Mouse (Mus musculus) hindbrain, embryonic 12.5 days (tissue): Measurements from ENCODE around the gene Lemd2. TPM values are rescaled to one million over a fixed set of nuclear protein-coding genes. Genes with fewer than 3 reads are reported as not detected.

Experiments
- ATAC-seq: fragments of 200-750 bp; cut with Nextera tagmentation; 2 replicates; pipeline ENCODE4 v1.8.0; 2017; ENCODE audit warnings: moderate TSS enrichment; ENCODE audit not compliant: low FRiP score
- H3K27ac ChIP-seq: fragments of 300-500 bp; sonication (generic); 2 replicates; pipeline ENCODE4 v1.5.1; 2016; ENCODE audit warnings: mild to moderate bottlenecking
- H3K27me3 ChIP-seq: fragments of 300-500 bp; sonication (generic); 2 replicates; pipeline ENCODE4 v1.6.1; 2016; ENCODE audit warnings: mild to moderate bottlenecking
- H3K36me3 ChIP-seq: fragments of 300-500 bp; sonication (generic); 2 replicates; pipeline ENCODE4 v1.6.1; 2016; ENCODE audit warnings: mild to moderate bottlenecking
- H3K4me1 ChIP-seq: fragments of 300-500 bp; sonication (generic); 2 replicates; pipeline ENCODE4 v1.6.1; 2016
- H3K4me2 ChIP-seq: fragments of 300-500 bp; sonication (generic); replicated peaks from 2 replicates; pipeline ENCODE4 v1.6.1; 2016; ENCODE audit warnings: mild to moderate bottlenecking
- H3K4me3 ChIP-seq: fragments of 300-500 bp; sonication (generic); 2 replicates; pipeline ENCODE4 v1.5.1; 2016; ENCODE audit warnings: mild to moderate bottlenecking
- H3K9ac ChIP-seq: fragments of 300-500 bp; sonication (generic); 2 replicates; pipeline ENCODE4 v1.6.1; 2016; ENCODE audit warnings: mild to moderate bottlenecking, moderate library complexity
- H3K9me3 ChIP-seq: fragments of 300-500 bp; sonication (generic); replicated peaks from 2 replicates; pipeline ENCODE4 v1.6.1; 2016; ENCODE audit warnings: mild to moderate bottlenecking
- WGBS: fragments of 180-500 bp; shearing (Covaris S2); methylation state at CpG from one replicate; pipeline ENCODE4 v1.1.7; 2016; 5-methylcytosine and 5-hydroxymethylcytosine counted together
- polyA plus RNA-seq: library from polyadenylated mRNA; unstranded; fragments of >200 nt; fragmentation: Nextera tagmentation; extraction: Ambion mirVana; gene quantifications from 2 replicates; pipeline ENCODE4 v1.2.1, GENCODE M21; 2016

Lemd2 gene
- polyA plus RNA-seq, 1 experiment from 2014 or later: 38.2 TPM

- peaks cover 22% of the 10 kb centered on the region for H3K4me1 ChIP-seq
- no peak overlapping the region for H3K4me3 ChIP-seq
- WGBS: 70% methylated on average over 12 of the region's 12 CpGs
- no peaks in the 10 kb centered on the region for H3K27me3 ChIP-seq
- H3K27ac ChIP-seq: no peak overlapping the region
- no peaks in the 10 kb centered on the region for H3K9me3 ChIP-seq
- H3K9ac ChIP-seq: no peak overlapping the region
- H3K4me2 ChIP-seq: no peak overlapping the region
- H3K36me3 ChIP-seq: no peaks in the 10 kb centered on the region
- no peak for ATAC-seq
Observed at GRCm38 (mm10) chr17:27179681-27180280, 24.5 kb downstream of the Lemd2 start.

- no peaks in the 10 kb centered on the region for H3K27me3 ChIP-seq
- no peaks in the 10 kb centered on the region for H3K9me3 ChIP-seq
- no peaks in the 10 kb centered on the region for H3K36me3 ChIP-seq
- H3K4me3 ChIP-seq: no peak overlapping the region
- peaks cover 22% of the 10 kb centered on the region for H3K4me1 ChIP-seq
- H3K4me2 ChIP-seq: no peak overlapping the region
- ATAC-seq: no peak
- no peak overlapping the region for H3K9ac ChIP-seq
- H3K27ac ChIP-seq: no peak overlapping the region
- WGBS: 83% methylated on average over 17 of the region's 17 CpGs
Observed at GRCm38 (mm10) chr17:27178427-27179177, 25.7 kb downstream of the Lemd2 start.

GRCm38 (mm10) chr17:27178019-27178418 is 26.2 kb downstream of the Lemd2 start:
- H3K27ac ChIP-seq: no peak overlapping the region
- H3K4me3 ChIP-seq: no peak overlapping the region
- H3K36me3 ChIP-seq: no peaks in the 10 kb centered on the region
- H3K4me2 ChIP-seq: no peak overlapping the region
- no peak for ATAC-seq
- H3K9ac ChIP-seq: no peak overlapping the region
- no peaks in the 10 kb centered on the region for H3K27me3 ChIP-seq
- H3K4me1 ChIP-seq: peaks cover 22% of the 10 kb centered on the region
- 93% methylated on average over 9 of the region's 9 CpGs for WGBS
- no peaks in the 10 kb centered on the region for H3K9me3 ChIP-seq

GRCm38 (mm10) chr17:27176754-27177153 is 27.5 kb downstream of the Lemd2 start:
- Histone ChIP-seq H3K27ac (no peak overlapping the region), H3K27me3 (no peaks in the 10 kb centered on the region), H3K36me3 (no peaks in the 10 kb centered on the region), H3K4me1 (peaks cover 22% of the 10 kb centered on the region), H3K9ac (no peak overlapping the region), H3K9me3 (no peaks in the 10 kb centered on the region), H3K4me3 (no peak overlapping the region), H3K4me2 (no peak overlapping the region)
- no peak for ATAC-seq
- 80% methylated on average over 4 of the region's 4 CpGs for whole genome bisulfite sequencing

DNA sequence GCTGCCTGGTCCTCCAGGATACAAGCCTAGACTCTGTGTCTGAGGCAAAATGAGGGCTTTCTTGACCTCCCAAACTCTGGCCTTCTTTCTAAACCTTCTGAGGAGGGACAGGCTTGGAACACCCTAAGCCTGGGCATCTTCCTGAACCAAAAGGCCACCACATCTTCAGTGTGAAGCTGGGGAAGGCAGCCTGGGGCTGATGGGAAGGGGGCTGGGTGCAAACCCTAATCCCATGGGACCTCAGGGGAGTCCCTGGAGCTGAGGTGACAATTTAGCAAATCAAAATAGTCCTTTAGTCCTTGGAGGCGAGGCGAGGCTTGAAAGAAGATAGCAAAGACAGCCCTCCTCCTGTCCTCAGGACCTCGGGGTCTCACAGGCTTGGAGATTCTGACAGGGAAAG is 28.0 kb downstream of the Lemd2 start:
- Histone ChIP-seq H3K9ac (no peak overlapping the region), H3K4me3 (no peak overlapping the region), H3K36me3 (no peaks in the 10 kb centered on the region), H3K27me3 (no peaks in the 10 kb centered on the region), H3K4me1 (peaks cover 22% of the 10 kb centered on the region), H3K27ac (peak overlapping the region; percentile 80), H3K9me3 (no peaks in the 10 kb centered on the region), H3K4me2 (no peak overlapping the region)
- ATAC-seq: no peak
- WGBS: 79% methylated on average over 3 of the region's 3 CpGs

- peak overlapping the region; percentile 80 for H3K27ac ChIP-seq
- no peaks in the 10 kb centered on the region for H3K27me3 ChIP-seq
- H3K4me3 ChIP-seq: no peak overlapping the region
- peak; percentile 87 for ATAC-seq
- WGBS: 25% methylated on average over 14 of the region's 14 CpGs
- H3K4me2 ChIP-seq: 0 out of 2 replicates have a peak overlapping the region, but pooled peaks have one; percentile 4
- H3K4me1 ChIP-seq: peaks cover 22% of the 10 kb centered on the region
- no peaks in the 10 kb centered on the region for H3K9me3 ChIP-seq
- H3K9ac ChIP-seq: 0 out of 2 replicates have a peak overlapping the region, but pooled peaks have one; percentile 3
- H3K36me3 ChIP-seq: no peaks in the 10 kb centered on the region
Observed at GRCm38 (mm10) chr17:27175196-27175874, 28.9 kb downstream of the Lemd2 start.

- no peak for ATAC-seq
- H3K27me3 ChIP-seq: no peaks in the 10 kb centered on the region
- H3K4me2 ChIP-seq: no peak overlapping the region
- no peaks in the 10 kb centered on the region for H3K9me3 ChIP-seq
- no peak overlapping the region for H3K4me3 ChIP-seq
- H3K36me3 ChIP-seq: no peaks in the 10 kb centered on the region
- H3K9ac ChIP-seq: no peak overlapping the region
- no peak overlapping the region for H3K27ac ChIP-seq
- H3K4me1 ChIP-seq: peaks cover 19% of the 10 kb centered on the region
- WGBS: 66% methylated on average over 3 of the region's 3 CpGs
Observed at GRCm38 (mm10) chr17:27173715-27174114, 30.6 kb downstream of the Lemd2 start.

GRCm38 (mm10) chr17:27172459-27172858 is 31.8 kb downstream of the Lemd2 start:
- ATAC-seq: no peak
- Histone ChIP-seq H3K4me2 (no peak overlapping the region), H3K27ac (no peak overlapping the region), H3K27me3 (no peaks in the 10 kb centered on the region), H3K36me3 (no peaks in the 10 kb centered on the region), H3K9ac (no peak overlapping the region), H3K9me3 (no peaks in the 10 kb centered on the region), H3K4me1 (peaks cover 21% of the 10 kb centered on the region), H3K4me3 (no peak overlapping the region)
- WGBS: 85% methylated on average over 9 of the region's 9 CpGs

- H3K4me1 ChIP-seq: peaks cover 18% of the 10 kb centered on the region
- no peak overlapping the region for H3K4me2 ChIP-seq
- no peaks in the 10 kb centered on the region for H3K9me3 ChIP-seq
- H3K27me3 ChIP-seq: no peaks in the 10 kb centered on the region
- no peak overlapping the region for H3K4me3 ChIP-seq
- H3K36me3 ChIP-seq: no peaks in the 10 kb centered on the region
- no peak overlapping the region for H3K27ac ChIP-seq
- 78% methylated on average over 5 of the region's 5 CpGs for WGBS
- H3K9ac ChIP-seq: no peak overlapping the region
- no peak for ATAC-seq
Observed at GRCm38 (mm10) chr17:27171121-27171520, 33.1 kb downstream of the Lemd2 start.

DNA sequence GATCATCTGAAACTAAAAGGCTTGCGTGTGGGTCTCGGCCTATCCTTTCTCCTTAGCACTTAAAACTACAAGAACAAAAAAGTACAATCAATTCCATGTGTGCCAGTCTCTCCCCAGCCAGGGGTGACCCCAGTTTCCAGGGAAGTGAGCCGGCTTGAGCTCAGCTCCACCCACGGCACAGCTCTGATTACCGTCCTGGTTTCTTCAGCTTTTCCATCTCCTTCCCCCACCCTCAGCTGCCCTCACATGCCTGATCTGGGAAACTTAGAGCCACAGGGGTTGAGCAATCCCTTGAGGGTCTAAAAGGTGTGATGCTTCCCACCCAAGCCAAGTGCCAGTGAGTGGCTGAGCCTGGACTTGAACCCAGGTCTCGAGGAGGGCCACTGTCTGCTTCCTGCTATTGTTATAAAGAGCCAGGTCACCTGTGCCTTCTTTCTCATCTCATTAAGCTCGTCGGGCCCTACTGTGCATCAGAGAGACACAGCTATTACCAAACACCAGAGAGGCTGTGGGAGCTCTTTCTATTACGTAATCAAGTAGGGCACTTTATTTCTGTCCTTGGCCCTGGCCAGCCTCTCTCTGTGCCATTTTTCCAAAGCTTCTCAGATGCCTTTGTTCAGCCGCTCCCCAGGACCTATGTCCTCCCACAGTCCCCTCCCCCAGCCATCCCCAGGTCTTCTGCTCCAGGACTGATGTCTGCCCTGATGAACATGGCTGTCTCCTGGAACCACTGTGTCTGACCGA is 34.1 kb downstream of the Lemd2 start:
- H3K27ac ChIP-seq: no peak overlapping the region

DNA sequence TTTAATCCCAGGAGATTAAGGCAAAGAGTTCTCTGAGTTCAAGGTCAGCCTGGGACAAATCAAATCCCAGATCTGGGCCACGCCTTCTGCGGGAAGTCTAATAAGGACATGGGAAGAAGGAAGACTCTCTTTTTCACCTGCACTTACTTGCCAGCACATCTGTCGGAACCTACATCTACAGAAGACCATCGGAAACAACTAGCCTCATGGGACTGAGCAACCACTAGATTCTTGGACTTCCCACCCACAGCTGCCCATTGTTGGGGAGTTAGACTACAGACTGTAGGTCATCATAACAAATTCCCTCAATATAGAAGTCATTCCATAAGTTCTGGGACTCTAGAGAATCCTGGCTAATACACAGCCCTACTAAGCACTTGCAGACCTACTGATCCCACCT is 35.7 kb downstream of the Lemd2 start:
- Histone ChIP-seq H3K9me3 (no peaks in the 10 kb centered on the region), H3K36me3 (no peaks in the 10 kb centered on the region), H3K27ac (no peak overlapping the region), H3K4me3 (no peak overlapping the region), H3K9ac (no peak overlapping the region), H3K4me1 (peaks cover 5% of the 10 kb centered on the region; the same call in 1 of the 2 replicates), H3K27me3 (no peaks in the 10 kb centered on the region), H3K4me2 (no peak overlapping the region)
- WGBS: 92% methylated on average over 4 of the region's 4 CpGs
- ATAC-seq: no peak

More for the DNA sequence above, 34.1 kb downstream of the Lemd2 start:
- no peak for ATAC-seq
- 71% methylated on average over 11 of the region's 11 CpGs for WGBS
- Histone ChIP-seq H3K4me3 (no peak overlapping the region), H3K9ac (no peak overlapping the region), H3K4me2 (no peak overlapping the region), H3K4me1 (peaks cover 8% of the 10 kb centered on the region), H3K9me3 (no peaks in the 10 kb centered on the region), H3K27me3 (no peaks in the 10 kb centered on the region), H3K36me3 (no peaks in the 10 kb centered on the region)

GRCm38 (mm10) chr17:27167545-27167944 is 36.7 kb downstream of the Lemd2 start, which contains the start of gene Ip6k3:
Gene Ip6k3, minus strand, starts transcription at chr17:27167795.
- H3K9ac ChIP-seq: no peak within 1 kb of the TSS
- no peaks in the 10 kb centered on the region for H3K9me3 ChIP-seq
- H3K4me2 ChIP-seq: no peak within 1 kb of the TSS
- no peaks in the 10 kb centered on the region for H3K27me3 ChIP-seq
- H3K4me1 ChIP-seq: peaks cover 9% of the 10 kb centered on the region
- ATAC-seq: no peak
- H3K4me3 ChIP-seq: no peak within 1 kb of the TSS
- WGBS: 55% methylated on average over 4 of the region's 4 CpGs
- no peaks in the 10 kb centered on the region for H3K36me3 ChIP-seq
- no peak within 1 kb of the TSS for H3K27ac ChIP-seq
